Mouse (Mus musculus) lung, postnatal 0 days (tissue): ENCODE data around the gene Med12l. TPM values are rescaled to one million over a fixed set of nuclear protein-coding genes. Genes with fewer than 3 reads are reported as not detected.
"Not testable (repeated sequence)": the region's sequence is repeated elsewhere in the genome, so short reads cannot be mapped to it uniquely, and the experiment has no call there.

Experiments used
- ATAC-seq: fragments of 200-750 bp; cut with Nextera tagmentation; 2 replicates; pipeline ENCODE4 v1.8.0; 2017; ENCODE audit warnings: moderate library complexity
- DNase-seq: peaks from one replicate; pipeline ENCODE4 v3.0.0-alpha.2; 2016; ENCODE audit warnings: low spot score
- H3K27ac ChIP-seq: fragments of 300-500 bp; sonication (generic); 2 replicates; pipeline ENCODE4 v1.5.1; 2014; ENCODE audit warnings: antibody characterized with exemption, mild to moderate bottlenecking, low read length, mixed read lengths
- H3K27me3 ChIP-seq: fragments of 300-500 bp; sonication (generic); replicated peaks from 2 replicates; pipeline ENCODE4 v1.6.1; 2014; ENCODE audit warnings: low read length, mixed read lengths; ENCODE audit not compliant: insufficient read depth
- H3K36me3 ChIP-seq: fragments of 300-500 bp; sonication (generic); 2 replicates; pipeline ENCODE4 v1.6.1; 2014; ENCODE audit warnings: low read length, mixed read lengths; ENCODE audit not compliant: insufficient read depth
- H3K4me1 ChIP-seq: fragments of 300-500 bp; sonication (generic); 2 replicates; pipeline ENCODE4 v1.6.1; 2014; ENCODE audit warnings: antibody characterized with exemption, low read depth, low read length, mixed read lengths; ENCODE audit not compliant: insufficient read depth
- H3K4me2 ChIP-seq: fragments of 300-500 bp; sonication (generic); replicated peaks from 2 replicates; pipeline ENCODE4 v1.6.1; 2014; ENCODE audit warnings: low read depth, mild to moderate bottlenecking, low read length, moderate library complexity, mixed read lengths
- H3K4me3 ChIP-seq: fragments of 300-500 bp; sonication (generic); 2 replicates; pipeline ENCODE4 v1.5.1; 2014; ENCODE audit warnings: low read depth, low read length
- H3K9ac ChIP-seq: fragments of 300-500 bp; sonication (generic); replicated peaks from 2 replicates; pipeline ENCODE4 v1.6.1; 2014; ENCODE audit warnings: low read depth, mild to moderate bottlenecking
- H3K9me3 ChIP-seq: fragments of 300-500 bp; sonication (generic); 2 replicates; pipeline ENCODE4 v1.6.1; 2016; ENCODE audit warnings: low read length, mixed read lengths
- CTCF ChIP-seq: IDR thresholded peaks from 2 replicates; pipeline ENCODE4 v1.5.1; 2016; ENCODE audit warnings: antibody characterized with exemption, mild to moderate bottlenecking
- EP300 ChIP-seq: IDR thresholded peaks from 2 replicates; pipeline ENCODE4 v1.6.1; 2016; ENCODE audit warnings: antibody characterized with exemption, mild to moderate bottlenecking, control low read depth
- WGBS: fragments of 180-500 bp; shearing (Covaris S2); extraction: QIAGEN DNeasy Blood & Tissue Kit; methylation state at CpG from one replicate; pipeline ENCODE4 v1.1.7; 2014; 5-methylcytosine and 5-hydroxymethylcytosine counted together
- polyA plus RNA-seq: library from polyadenylated mRNA; unstranded; fragments of >200 nt; fragmentation: Nextera tagmentation; extraction: Ambion mirVana; gene quantifications from 2 replicates; pipeline ENCODE4 v1.2.1, GENCODE M21; 2015

The Med12l gene
- polyA plus RNA-seq, 1 experiment from 2014 or later: 0.27 TPM

DNA sequence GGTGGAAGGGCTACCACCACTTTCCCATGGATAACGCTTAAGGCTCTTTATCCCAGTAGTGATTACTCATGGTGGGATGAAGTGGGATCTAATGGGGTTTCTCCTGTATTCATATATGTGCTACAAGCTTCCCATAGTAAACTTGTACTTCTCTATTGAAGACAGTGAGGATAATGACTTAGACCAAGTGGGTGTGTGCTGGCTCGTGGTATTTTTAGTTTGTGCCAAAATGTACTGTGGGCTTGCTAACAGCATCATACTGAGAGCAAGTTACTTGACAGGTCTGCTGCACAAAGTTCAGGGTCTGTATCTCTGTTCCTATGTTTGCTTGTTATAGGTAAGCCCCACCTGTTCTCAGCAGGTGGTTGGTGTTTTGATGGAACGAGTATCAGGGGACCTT lies 60.3 kb downstream of the Med12l start:
- Histone ChIP-seq H3K27me3 (no peaks in the 10 kb centered on the region), H3K4me1 (no peaks in the 10 kb centered on the region), H3K9me3 (no peaks in the 10 kb centered on the region), H3K4me2 (no peak overlapping the region), H3K4me3 (no peak overlapping the region), H3K27ac (no peak overlapping the region), H3K9ac (no peak overlapping the region), H3K36me3 (no peaks in the 10 kb centered on the region)
- DNase-seq (no peak), ATAC-seq (no peak)
- TF ChIP-seq EP300: no peak
- no peak for TF ChIP-seq CTCF
- 82% methylated on average over 3 of the region's 3 CpGs for WGBS

DNA sequence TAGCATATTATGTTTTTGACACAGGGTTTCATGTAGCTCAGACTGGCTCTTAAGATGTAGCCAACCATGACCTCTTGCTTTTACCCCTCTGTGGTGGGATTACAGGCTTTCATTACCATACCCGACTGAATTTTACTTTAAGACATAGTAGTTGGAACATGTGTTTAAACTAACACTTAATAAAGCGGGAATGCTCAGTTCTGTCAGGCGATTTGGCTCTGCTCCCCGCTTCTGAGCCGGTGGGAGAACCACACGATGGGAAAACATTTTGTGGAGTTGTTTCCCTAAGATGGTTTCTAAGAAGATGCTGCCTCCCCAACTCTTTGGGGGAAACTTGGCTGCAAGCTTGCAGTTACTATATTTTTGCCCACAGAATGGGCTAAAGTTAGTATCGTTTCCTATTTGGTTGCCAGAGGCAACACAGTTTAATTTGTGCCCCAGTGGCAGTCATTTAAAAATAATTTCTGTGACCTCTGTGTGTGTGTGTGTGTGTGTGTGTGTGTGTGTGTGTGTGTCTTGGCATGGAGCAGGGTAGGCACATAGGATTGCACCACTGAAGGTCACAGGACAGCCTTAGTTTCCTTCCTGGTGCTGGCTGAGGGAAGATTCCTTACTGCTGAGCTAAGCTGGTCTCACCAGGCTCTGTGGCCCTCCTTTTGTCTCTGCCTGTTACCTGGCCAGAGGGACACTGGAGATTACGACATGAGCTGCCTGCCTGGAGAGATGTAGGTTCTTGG lies 61.1 kb downstream of the Med12l start:
- TF ChIP-seq EP300: no peak
- TF ChIP-seq CTCF: no peak
- Histone ChIP-seq H3K27ac (no peak overlapping the region), H3K9ac (no peak overlapping the region), H3K27me3 (no peaks in the 10 kb centered on the region), H3K9me3 (no peaks in the 10 kb centered on the region), H3K4me1 (no peaks in the 10 kb centered on the region), H3K36me3 (no peaks in the 10 kb centered on the region), H3K4me3 (no peak overlapping the region), H3K4me2 (no peak overlapping the region)
- WGBS: 46% methylated on average over 8 of the region's 8 CpGs
- DNase-seq: no peak
- no peak for ATAC-seq

- H3K4me2 ChIP-seq, H3K27me3 ChIP-seq, H3K9ac ChIP-seq, H3K4me3 ChIP-seq, DNase-seq, H3K27ac ChIP-seq, H3K4me1 ChIP-seq, ATAC-seq, H3K9me3 ChIP-seq, H3K36me3 ChIP-seq: not testable (repeated sequence)
- TF ChIP-seq CTCF: peak; percentile 22; the same call in 1 of the 2 replicates
- 73% methylated on average over 1 of the region's 1 CpGs for WGBS
Measured at GRCm38 (mm10) chr3:59069071-59069470, 63.4 kb downstream of the Med12l start.

DNA sequence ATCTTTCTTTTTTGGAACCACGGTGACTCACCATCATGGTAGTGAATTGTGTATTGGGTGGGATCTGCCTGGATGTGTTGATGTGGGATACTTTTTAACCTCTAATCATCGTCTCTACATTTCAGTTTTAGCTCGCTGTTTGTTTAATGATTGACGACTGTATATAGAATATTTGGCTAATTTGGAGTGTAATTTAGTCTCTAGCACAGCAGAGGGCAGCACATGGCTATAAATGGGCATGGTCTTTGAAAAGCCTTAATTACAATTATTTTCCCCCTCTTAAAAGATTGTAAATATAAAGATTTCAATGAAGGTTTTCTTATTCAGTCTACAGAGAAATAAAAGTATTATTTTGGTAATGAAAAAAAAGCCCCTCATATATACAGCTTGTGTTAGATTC lies 71.7 kb downstream of the Med12l start:
- 29% methylated on average over 4 of the region's 4 CpGs for WGBS
- H3K4me2 ChIP-seq: no peak overlapping the region
- ATAC-seq: no peak
- no peaks in the 10 kb centered on the region; the same call in 1 of the 2 replicates for H3K4me1 ChIP-seq
- TF ChIP-seq CTCF: peak; percentile 63
- no peak for TF ChIP-seq EP300
- H3K36me3 ChIP-seq: no peaks in the 10 kb centered on the region
- H3K4me3 ChIP-seq: no peak overlapping the region
- no peaks in the 10 kb centered on the region for H3K27me3 ChIP-seq
- no peak overlapping the region for H3K27ac ChIP-seq
- H3K9ac ChIP-seq: no peak overlapping the region
- DNase-seq: peak; percentile 43
- H3K9me3 ChIP-seq: no peaks in the 10 kb centered on the region

- Histone ChIP-seq H3K27ac (no peak overlapping the region), H3K4me2 (no peak overlapping the region), H3K4me3 (no peak overlapping the region), H3K9ac (no peak overlapping the region), H3K9me3 (no peaks in the 10 kb centered on the region), H3K27me3 (no peaks in the 10 kb centered on the region), H3K36me3 (no peaks in the 10 kb centered on the region), H3K4me1 (no peaks in the 10 kb centered on the region; the same call in 1 of the 2 replicates)
- WGBS: 47% methylated on average over 11 of the region's 11 CpGs
- DNase-seq: no peak
- no peak for ATAC-seq
- no peak for TF ChIP-seq CTCF
- TF ChIP-seq EP300: no peak
Measured at GRCm38 (mm10) chr3:59078585-59078984, 73.0 kb downstream of the Med12l start.

GRCm38 (mm10) chr3:59079327-59079726 lies 73.7 kb downstream of the Med12l start:
- DNase-seq (peak; percentile 70), ATAC-seq (no peak)
- no peak for TF ChIP-seq EP300
- TF ChIP-seq CTCF: peak; percentile 85
- Histone ChIP-seq H3K36me3 (no peaks in the 10 kb centered on the region), H3K27me3 (no peaks in the 10 kb centered on the region), H3K4me1 (no peaks in the 10 kb centered on the region; the same call in 1 of the 2 replicates), H3K9ac (no peak overlapping the region), H3K4me2 (no peak overlapping the region), H3K4me3 (no peak overlapping the region), H3K27ac (no peak overlapping the region), H3K9me3 (no peaks in the 10 kb centered on the region)
- WGBS: 33% methylated on average over 4 of the region's 4 CpGs
